Mouse (Mus musculus) layer of hippocampus, adult 9-10 months (tissue): Measurements from ENCODE around the gene Noct.

Experiments
- DNase-seq: peaks from one replicate; pipeline ENCODE4 v3.0.0; 2022; ENCODE audit warnings: low spot score

Noct gene

GRCm38 (mm10) chr3:51277201-51278150 lies 53.2 kb downstream of the Noct start:
- peak; percentile 47 for DNase-seq

GRCm38 (mm10) chr3:51278433-51278832 lies 54.2 kb downstream of the Noct start:
- DNase-seq: no peak

- no peak for DNase-seq
Measured at GRCm38 (mm10) chr3:51281727-51282126, 57.5 kb downstream of the Noct start.

GRCm38 (mm10) chr3:51284375-51284774 lies 60.1 kb downstream of the Noct start:
- DNase-seq: no peak

DNA sequence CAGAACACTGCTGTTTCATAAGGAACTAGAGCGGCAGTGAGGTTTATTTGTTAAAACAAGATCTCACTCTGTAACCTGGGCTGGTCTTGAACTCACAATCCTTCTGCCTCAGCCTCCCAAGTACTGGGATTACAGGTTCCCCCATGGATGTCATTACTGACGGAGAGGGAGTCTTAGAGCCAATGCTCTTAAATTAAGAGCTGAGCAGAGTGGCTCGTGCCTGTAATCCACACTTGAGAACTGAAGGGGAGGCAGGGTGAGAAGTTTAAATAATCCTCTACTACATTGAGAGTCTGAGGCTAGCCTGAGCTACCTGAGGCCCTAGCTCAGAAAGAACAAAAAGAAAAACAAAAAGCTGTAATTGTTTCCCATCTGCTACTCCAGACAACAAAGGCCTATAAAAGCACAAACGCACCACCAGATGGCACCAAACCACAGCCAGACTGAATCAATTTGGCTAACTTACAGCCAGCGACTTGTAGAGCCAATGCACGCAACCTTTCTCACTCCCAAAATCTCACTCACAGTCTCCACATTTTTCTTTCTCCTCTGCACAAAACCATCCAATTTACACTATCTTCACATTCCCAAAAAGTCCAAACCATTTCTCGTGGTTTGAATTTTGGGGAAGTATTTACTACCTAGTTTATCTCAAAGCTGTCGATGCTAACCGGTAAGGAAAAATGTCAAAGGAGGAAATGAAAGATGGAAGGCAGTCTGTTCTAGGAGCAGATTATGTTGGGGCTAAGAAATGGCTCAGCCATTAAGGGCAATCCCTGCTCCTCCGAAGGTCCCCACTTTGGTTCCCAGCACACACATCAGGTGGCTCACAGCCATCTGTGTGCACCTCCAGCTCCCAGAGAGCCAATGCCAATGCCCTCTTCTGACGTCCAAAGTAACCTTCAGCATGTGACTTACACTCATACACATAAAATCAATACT lies 64.9 kb downstream of the Noct start:
- DNase-seq: peak; percentile 93

- no peak for DNase-seq
Measured at GRCm38 (mm10) chr3:51294251-51294650, 70.0 kb downstream of the Noct start.

DNA sequence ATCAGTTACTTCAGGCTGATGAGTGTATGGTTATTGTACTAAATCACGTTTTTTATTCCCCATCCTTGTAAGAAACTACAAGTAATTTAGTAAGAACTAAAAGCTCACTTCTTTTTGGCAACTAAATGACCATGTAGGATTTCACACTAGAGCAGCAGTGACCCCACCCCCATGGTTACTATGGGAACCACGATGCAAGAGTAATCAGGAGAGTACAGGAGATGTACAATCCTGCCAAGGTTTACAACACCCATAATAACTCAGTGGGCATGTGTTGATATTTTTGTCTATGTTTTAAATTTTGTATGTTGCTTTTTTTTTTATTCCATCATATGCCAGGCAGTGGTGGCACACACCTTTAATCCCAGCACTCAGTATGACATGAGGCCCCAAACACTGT lies 71.0 kb downstream of the Noct start:
- no peak for DNase-seq

DNA sequence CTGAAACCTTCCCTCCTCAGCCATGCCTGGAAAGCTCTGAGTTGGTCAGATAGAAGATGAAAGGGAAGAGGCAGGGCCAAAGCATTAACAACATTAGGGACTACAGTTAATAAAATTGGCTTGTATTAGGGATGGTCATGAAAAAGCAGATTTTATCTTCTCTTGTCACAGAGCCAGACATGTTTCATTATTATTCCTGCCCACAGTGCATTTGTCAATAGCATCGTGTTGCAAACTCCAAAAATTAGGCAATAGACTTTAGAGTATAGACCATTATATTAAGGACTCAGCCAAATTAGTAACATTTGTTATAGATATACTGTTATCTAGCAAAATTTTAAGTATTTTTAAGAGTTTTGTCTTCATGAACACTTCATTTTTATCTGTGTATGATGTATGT lies 72.5 kb downstream of the Noct start:
- no peak for DNase-seq
